Mouse (Mus musculus) megakaryocyte, embryonic 14.5 days (primary cell): Measurements from ENCODE around the gene Hoxd12. TPM values are rescaled to one million over a fixed set of nuclear protein-coding genes. Genes with fewer than 3 reads are reported as not detected.
A peak's percentile ranks its signal among the peaks of the same experiment; 100 is the strongest.

Source experiments
- H3K27me3 ChIP-seq: replicated peaks from 2 replicates; pipeline ENCODE3; 2012; ENCODE audit warnings: inconsistent platforms
- H3K36me3 ChIP-seq: replicated peaks from 2 replicates; pipeline ENCODE3; 2012; ENCODE audit warnings: low read length, inconsistent platforms, mixed read lengths
- H3K4me1 ChIP-seq: 2 replicates; pipeline ENCODE4 v1.6.1; 2012; ENCODE audit warnings: inconsistent platforms
- H3K4me3 ChIP-seq: replicated peaks from 2 replicates; pipeline ENCODE3; 2012; ENCODE audit warnings: moderate library complexity, mild to moderate bottlenecking, inconsistent platforms
- H3K9me3 ChIP-seq: 2 replicates; pipeline ENCODE4 v1.6.1; 2012; ENCODE audit warnings: inconsistent platforms
- FLI1 ChIP-seq: IDR thresholded peaks from 2 replicates; pipeline ENCODE4 v1.6.1; 2012; ENCODE audit warnings: low read length, inconsistent platforms, mixed read lengths
- GATA1 ChIP-seq: IDR thresholded peaks from 3 replicates; pipeline ENCODE4 v1.6.1; 2012; ENCODE audit warnings: mixed read lengths, low read length, inconsistent platforms, borderline replicate concordance
- polyA plus RNA-seq: library from polyadenylated mRNA; stranded (reverse); fragments of >175 nt; gene quantifications from 2 replicates; pipeline ENCODE4 v1.2.3, GENCODE M21; 2012; ENCODE audit warnings: low replicate concordance; ENCODE audit not compliant: insufficient read depth

Hoxd12 gene
- polyA plus RNA-seq, 1 experiment: not detected

- Histone ChIP-seq H3K9me3 (peaks cover 4% of the 10 kb centered on the region; the same call in 1 of the 2 replicates), H3K4me3 (peak overlapping the region; percentile 93), H3K27me3 (peaks cover 98% of the 10 kb centered on the region), H3K36me3 (no peaks in the 10 kb centered on the region), H3K4me1 (peaks cover 51% of the 10 kb centered on the region)
- TF ChIP-seq GATA1 (no peak), FLI1 (no peak)
Observed at GRCm38 (mm10) chr2:74672481-74673362, 2.1 kb upstream of the Hoxd12 start.

DNA sequence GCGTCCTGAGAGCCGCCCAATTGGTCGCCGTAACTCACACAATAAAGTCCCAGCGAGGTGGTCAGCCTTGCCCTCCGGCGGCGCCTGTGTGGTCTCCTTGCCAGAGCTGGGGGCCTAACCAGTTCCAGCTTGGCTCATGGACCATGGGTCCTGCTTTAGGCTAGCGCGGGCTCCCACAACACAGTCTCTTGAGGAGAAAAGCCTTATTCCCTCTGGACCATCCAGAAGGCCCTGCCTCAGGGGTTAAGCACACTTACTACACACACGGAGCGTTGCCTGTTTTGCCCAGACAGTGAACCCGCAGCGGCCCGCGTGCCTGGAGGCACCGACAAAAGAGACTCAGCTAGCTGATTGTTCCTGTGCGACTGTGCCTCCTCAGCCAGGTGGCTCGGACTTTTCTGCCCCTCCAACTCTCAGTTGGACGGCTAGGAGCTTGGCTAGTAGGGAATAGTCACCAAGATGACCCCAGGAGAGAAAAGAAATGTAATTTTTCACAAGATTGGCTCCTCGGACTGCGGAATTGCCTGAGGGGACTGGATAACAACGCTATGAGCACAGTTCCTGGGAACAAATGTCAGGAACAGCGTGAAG is 883 bp upstream of the Hoxd12 start:
- Histone ChIP-seq H3K27me3 (peaks cover 98% of the 10 kb centered on the region), H3K4me1 (peaks cover 40% of the 10 kb centered on the region), H3K36me3 (no peaks in the 10 kb centered on the region), H3K4me3 (no peak overlapping the region), H3K9me3 (no peaks in the 10 kb centered on the region)
- no peak for TF ChIP-seq GATA1
- TF ChIP-seq FLI1: no peak

GRCm38 (mm10) chr2:74675666-74676282 is 961 bp downstream of the Hoxd12 start:
- no peaks in the 10 kb centered on the region for H3K36me3 ChIP-seq
- TF ChIP-seq GATA1 (no peak), FLI1 (no peak)
- peak overlapping the region; percentile 9 for H3K4me3 ChIP-seq
- H3K4me1 ChIP-seq: peaks cover 52% of the 10 kb centered on the region
- H3K27me3 ChIP-seq: peaks cover 99% of the 10 kb centered on the region
- H3K9me3 ChIP-seq: no peaks in the 10 kb centered on the region

- H3K9me3 ChIP-seq: no peaks in the 10 kb centered on the region
- H3K27me3 ChIP-seq: peaks cover 100% of the 10 kb centered on the region
- no peak overlapping the region for H3K4me3 ChIP-seq
- no peak for TF ChIP-seq GATA1
- TF ChIP-seq FLI1: no peak
- no peaks in the 10 kb centered on the region for H3K36me3 ChIP-seq
- peaks cover 53% of the 10 kb centered on the region for H3K4me1 ChIP-seq
Observed at GRCm38 (mm10) chr2:74676376-74677052, 1.7 kb downstream of the Hoxd12 start.

- H3K9me3 ChIP-seq: 0 out of 2 replicates have a peak, but pooled peaks cover 2% of the 10 kb centered on the region
- peaks cover 100% of the 10 kb centered on the region for H3K27me3 ChIP-seq
- H3K36me3 ChIP-seq: no peaks in the 10 kb centered on the region
- TF ChIP-seq FLI1: no peak
- no peak for TF ChIP-seq GATA1
- no peak overlapping the region for H3K4me3 ChIP-seq
- H3K4me1 ChIP-seq: peaks cover 53% of the 10 kb centered on the region
Observed at GRCm38 (mm10) chr2:74677106-74677505, 2.3 kb downstream of the Hoxd12 start.

DNA sequence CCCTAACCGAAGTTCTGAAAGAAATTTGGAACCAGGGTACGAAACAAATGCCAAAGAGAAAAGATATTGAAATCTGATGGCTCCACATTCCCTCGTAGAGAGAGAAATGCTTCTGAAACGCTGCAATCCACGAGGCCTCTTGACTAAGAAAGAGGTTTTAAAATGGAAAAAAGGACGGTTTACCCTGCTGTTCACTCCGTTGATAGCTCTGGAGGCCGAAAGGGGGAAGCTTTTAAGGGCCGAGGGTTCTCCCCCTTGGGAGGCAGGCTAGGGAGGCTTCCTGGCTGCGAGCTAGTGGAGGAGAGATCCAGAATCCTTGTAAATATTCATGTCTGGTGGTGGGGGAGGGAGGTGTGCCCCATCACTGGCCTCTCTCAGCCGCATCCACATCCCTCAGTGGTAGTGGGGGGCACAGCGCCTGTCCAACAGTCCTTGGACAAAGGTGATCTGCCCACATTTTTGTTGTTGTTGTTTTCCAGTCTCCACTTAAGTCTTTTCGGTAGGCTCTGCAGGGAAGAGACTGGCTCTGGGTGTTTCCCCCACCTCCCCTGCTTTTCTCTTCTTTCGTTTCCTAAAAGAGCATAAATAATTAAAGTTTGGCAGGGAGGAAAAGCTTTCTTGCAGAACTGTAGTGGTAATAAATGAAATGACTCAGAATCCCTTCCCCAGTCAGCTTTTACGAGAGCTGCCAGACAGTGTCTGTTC is 4.2 kb downstream of the Hoxd12 start, which contains the start of gene Hoxd11:
Gene Hoxd11, plus strand, starts transcription at position 667 of the 705 bp plus-strand sequence.
- Histone ChIP-seq H3K4me3 (peak within 1 kb of the TSS; percentile 81), H3K36me3 (no peaks in the 10 kb centered on the region), H3K9me3 (0 out of 2 replicates have a peak, but pooled peaks cover 5% of the 10 kb centered on the region), H3K27me3 (peaks cover 100% of the 10 kb centered on the region), H3K4me1 (peaks cover 46% of the 10 kb centered on the region)
- TF ChIP-seq FLI1 (no peak), GATA1 (no peak)

DNA sequence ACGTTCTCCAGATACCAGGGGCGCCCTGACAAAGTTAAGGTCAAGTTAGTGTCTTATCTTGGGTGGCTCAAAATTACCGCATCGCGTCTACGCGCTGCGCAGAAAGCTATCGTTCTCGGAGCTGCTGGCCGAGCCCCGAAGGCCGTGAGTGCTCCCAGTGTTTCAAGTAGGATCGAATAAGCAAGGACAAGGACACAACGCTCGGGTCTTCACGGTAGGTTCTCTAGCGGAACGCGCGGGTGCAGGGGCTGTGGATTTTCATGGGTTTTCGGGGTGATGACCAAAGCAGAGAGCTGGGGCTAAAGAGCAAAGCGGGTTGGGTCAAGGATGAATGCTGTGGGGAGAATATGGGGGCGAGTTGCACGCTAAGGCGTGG is 4.8 kb downstream of the Hoxd12 start:
- TF ChIP-seq FLI1 (no peak), GATA1 (no peak)
- Histone ChIP-seq H3K36me3 (no peaks in the 10 kb centered on the region), H3K27me3 (peaks cover 100% of the 10 kb centered on the region), H3K4me1 (peaks cover 43% of the 10 kb centered on the region), H3K9me3 (0 out of 2 replicates have a peak, but pooled peaks cover 5% of the 10 kb centered on the region), H3K4me3 (peak overlapping the region; percentile 81)

DNA sequence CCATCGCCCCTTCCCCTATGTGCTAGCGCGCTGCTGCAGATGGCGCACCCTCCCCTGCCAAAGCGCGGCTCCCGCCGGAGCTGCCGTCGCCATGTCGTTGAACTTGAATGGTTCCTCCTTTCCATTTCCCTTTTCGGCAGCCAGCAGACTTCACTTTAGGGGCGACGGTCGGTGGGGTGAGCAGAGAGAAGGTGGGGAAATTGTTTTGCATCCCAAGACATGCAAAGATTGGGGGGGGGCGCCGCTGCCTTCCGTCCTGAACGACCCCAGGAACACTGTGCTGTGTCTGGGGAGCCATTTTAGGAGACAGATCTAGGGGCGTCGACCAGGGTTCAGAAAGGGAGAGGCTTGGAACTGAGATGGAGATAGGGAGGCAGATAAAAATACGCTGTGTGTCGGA is 5.2 kb downstream of the Hoxd12 start:
- peak overlapping the region; percentile 81 for H3K4me3 ChIP-seq
- peaks cover 42% of the 10 kb centered on the region for H3K4me1 ChIP-seq
- 0 out of 2 replicates have a peak, but pooled peaks cover 5% of the 10 kb centered on the region for H3K9me3 ChIP-seq
- peaks cover 100% of the 10 kb centered on the region for H3K27me3 ChIP-seq
- no peak for TF ChIP-seq FLI1
- no peak for TF ChIP-seq GATA1
- H3K36me3 ChIP-seq: no peaks in the 10 kb centered on the region
